Mouse (Mus musculus) skeletal muscle tissue, adult 2 months (tissue): ENCODE results near the gene Omt2a.
"Not testable (repeated sequence)": the region's sequence is repeated elsewhere in the genome, so short reads cannot be mapped to it uniquely, and the experiment has no call there.

ENCODE experiments used
- DNase-seq: peaks from one replicate; pipeline ENCODE4 v3.0.0-alpha.2; 2012; ENCODE audit warnings: low read depth, low spot score

Omt2a gene

DNA sequence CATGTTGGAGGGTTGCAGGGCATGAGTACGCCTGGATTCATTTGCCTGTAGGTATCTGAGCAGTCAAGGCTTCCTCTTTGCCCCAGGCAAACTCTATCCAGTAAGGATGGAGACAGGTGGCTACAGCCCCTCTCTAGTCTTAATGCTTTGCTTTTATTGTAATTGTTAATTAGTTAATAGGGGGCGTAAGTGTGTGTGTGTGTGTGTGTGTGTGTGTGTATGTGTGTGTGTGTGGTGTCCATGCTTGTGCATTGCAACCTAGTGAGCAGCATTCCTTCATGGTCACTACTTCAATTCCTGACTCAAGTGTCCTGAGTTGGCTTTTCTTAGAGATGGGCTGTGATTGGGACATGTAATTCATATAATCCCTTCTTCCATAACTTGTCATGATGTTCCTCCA, at the start of gene Omt2a:
Omt2a (minus strand) TSS at position 101 of the 400 bp plus-strand sequence.
- DNase-seq = no peak

DNA sequence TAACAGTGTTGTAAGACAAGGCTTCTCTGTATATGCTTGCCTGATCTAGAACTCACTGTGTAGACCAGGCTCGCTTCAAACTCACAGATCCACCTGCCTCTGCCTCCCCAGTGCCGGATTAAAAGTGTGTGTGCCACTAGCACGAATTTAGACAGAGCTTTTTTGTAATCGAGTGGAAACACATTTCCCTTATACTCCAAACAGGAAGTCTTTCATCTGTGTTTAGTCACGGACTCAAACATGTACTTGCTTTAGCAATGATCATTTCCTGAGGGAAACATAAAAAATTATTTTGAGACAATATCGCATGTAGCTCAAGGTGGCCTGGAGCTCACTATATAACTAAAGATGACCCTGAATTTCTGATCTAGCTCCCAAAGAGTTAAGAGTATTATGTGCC, 48.8 kb upstream of the Omt2a start:
- DNase-seq = no peak

DNA sequence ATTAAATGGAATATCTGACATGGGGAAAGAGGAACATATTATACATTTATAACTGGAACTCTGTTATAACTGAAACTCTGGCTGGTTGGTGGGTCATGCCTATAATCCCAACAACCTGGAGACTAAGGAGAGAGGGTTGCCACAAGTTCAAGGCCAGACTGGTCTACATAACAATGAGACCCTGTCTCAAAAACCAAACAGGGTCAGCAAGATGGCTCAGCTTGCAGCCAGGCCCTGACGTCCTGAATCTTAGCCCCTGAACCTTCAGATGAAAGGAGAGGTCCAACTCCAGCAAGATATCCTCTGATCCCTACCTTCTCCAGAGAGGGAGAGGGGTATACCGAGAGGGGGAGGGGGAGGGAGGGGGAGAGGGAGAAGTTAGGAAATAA, 45.9 kb upstream of the Omt2a start:
- no peak for DNase-seq

DNA sequence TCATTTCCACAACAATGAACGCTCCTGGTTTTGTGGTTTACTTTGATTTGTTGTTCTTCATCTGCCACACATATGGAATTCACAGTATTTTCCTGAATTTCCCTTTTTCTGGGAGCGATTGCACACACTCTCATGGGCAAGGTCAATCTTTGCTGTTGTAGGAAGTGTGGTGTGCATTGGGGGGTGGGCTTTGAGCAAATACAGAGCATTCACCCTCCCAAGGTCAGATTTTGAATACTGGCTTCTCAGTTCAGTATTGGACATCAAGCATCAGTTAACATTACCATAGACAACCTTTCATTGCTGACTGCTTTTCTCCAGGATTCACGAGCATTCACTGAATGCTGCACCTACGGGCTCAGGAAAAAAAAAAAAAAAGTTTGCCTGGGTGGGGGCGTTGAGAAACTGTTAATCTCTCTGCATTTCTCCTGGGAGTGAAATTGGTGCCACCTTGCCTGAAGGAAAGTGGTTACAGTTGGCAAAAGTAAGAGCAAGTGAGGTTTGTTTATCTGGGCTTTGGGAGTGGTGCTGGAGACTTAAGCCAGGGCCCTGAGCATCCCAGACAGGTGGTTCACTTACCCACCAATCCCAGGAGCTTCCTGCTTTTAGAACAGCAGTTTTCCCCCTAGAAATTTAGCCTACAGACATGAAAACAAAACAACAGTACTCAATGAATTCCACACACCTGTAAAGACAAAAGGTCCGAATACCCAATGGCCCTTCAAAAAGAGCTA, 45.3 kb upstream of the Omt2a start:
- DNase-seq = no peak

DNA sequence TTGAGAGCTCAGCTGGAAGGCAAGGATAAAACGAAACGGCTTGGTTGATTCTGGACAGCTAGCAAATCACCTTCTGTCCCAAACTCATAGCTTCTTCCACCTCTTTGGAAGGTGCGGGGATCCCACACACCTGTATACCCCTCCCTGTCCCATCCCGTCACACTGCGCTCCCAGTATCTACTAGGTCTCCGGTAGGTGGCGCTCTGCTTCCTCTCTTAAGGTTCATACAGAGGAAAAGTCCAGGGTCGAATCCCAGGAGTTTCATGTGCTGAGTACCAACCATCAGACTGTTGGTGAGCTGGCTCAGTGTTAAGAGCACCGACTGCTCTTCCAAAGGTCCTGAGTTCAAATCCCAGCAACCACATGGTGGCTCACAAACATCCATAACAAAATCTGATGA, 43.5 kb upstream of the Omt2a start:
- peak; percentile 21 for DNase-seq

DNA sequence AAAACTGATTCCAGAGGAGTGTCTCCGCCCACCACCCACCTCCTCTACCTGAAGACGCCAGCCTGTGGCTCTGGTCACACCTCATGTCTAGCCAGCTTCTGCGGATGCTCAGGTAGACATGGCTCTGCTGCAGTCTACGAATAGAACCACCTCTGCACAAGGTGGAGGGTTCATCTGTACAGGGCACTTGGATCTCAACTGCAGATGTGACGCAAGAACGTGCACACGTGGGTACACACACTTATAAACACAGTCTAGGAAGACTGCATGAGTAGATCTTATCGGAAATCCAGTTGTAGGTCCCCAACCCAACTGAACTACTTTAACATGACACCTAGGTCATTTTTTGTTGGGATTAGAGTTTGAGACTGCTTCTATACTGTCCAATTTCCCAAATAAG, 41.0 kb upstream of the Omt2a start, which contains the start of gene Gsta2:
Gsta2 (minus strand) TSS at position 178 of the 400 bp plus-strand sequence.
- DNase-seq = no peak

DNA sequence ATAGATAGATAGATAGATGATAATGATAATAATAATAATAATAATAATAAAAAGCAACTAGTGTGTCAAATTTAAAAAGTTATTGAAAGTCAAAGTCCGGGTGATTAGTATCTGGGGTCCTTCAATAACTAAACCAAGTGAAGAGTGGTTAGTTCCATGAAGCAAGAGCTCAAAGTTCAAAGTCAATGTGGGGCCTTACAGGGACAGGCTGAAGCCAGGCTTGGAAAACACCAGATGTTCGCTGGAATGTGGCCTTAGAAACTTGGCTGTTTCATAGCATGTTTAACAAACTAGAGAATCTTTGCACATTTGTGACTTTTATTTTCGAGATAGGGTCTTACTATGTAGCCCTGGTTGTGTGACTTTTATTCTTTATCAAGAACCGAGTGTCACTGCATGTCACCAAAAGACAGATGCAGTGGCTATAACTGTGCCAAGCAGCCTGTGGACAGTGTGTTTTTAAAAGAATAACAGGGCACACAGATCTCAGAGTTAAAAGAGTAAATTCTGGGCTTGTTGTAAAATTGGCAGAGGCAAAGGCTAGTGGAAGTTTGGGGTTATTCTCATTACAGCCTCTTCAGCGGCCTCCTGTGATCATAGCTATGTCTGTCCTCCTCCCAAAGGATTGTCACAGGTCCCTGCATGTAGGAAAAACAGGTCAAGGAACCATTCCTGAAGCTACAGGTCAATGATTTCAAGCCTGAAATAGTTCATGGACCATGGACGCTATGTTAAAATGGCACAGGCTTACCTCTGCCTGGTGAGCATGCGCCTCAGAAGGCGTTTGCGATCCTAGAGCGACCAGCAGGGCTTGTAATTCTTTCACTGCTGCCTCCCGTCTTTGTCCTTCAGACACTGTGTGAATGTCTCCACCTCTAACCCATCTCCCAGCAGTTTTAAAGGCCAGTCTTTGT, 40.3 kb upstream of the Omt2a start:
- no peak for DNase-seq

DNA sequence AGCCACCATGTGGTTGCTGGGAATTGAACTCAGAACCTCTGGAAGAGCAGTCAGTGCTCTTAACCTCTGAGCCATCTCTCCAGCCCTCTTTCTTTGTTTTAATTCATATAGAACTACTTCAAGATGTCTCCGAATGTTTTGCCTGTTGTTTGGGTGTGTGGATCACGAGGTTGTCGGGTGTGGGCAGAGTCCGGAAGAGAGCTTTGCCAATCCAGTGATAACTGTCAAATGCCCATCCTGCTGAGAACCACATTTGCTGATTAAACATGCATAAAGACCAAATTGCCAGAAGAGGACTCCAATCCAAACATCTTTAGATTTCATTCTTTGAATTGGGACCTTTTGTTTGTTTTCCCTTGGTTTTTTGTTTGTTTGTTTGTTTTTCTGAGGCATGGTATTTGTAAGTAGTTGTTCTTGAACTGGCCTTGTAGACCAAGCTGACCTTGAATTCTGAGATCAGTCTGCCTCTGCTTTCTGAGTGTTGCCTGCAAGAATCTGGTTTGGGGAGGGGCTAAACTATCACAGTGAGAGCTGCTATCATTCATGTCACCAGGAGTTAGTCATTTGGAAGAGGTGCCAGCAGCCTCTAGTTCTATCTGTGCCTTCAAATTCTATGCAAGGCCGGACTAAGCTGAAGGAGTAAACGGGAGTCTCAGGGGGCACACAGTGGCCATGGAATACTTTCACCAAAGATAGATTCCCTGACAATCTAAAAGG, 37.1 kb upstream of the Omt2a start:
- no peak for DNase-seq

DNA sequence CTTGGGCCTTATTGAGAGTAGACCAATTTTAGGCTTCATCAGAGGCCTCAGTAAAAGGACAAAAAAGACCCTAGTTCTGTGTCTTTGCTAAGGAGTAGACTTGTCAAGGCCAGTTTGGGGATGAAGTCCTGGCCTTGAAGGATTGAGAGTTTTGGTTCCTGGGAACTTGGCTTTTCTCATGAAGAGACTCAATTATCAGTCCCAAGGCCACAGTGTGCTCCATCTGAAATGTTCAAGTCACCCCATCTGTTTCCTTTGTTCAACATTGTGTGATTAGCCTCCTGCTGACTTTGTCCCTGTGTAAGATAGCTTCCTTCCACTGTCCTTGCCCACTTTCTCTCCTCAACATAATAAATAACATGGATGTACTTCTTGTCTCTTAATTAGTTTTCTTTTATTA, 35.4 kb upstream of the Omt2a start:
- not testable (repeated sequence) for DNase-seq

DNA sequence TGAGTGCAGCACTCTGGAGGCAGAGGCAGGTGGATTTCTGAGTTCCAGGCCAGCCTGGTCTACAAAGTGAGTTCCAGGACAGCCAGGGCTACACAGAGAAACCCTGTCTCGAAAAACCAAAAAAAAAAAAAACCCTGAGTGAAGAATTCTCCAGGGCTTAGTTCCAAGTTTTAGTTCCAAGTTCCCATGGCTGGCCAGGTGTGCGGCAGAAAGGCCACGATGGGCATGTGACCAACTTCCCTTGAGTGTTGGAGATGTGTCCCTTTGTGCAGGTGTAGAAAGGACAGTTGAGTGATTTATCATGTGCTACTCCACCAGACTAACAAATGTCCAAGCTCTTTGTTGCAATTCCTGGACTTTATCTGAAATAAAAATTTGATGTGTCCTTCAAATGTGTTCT, 34.5 kb upstream of the Omt2a start:
- DNase-seq = not testable (repeated sequence)

DNA sequence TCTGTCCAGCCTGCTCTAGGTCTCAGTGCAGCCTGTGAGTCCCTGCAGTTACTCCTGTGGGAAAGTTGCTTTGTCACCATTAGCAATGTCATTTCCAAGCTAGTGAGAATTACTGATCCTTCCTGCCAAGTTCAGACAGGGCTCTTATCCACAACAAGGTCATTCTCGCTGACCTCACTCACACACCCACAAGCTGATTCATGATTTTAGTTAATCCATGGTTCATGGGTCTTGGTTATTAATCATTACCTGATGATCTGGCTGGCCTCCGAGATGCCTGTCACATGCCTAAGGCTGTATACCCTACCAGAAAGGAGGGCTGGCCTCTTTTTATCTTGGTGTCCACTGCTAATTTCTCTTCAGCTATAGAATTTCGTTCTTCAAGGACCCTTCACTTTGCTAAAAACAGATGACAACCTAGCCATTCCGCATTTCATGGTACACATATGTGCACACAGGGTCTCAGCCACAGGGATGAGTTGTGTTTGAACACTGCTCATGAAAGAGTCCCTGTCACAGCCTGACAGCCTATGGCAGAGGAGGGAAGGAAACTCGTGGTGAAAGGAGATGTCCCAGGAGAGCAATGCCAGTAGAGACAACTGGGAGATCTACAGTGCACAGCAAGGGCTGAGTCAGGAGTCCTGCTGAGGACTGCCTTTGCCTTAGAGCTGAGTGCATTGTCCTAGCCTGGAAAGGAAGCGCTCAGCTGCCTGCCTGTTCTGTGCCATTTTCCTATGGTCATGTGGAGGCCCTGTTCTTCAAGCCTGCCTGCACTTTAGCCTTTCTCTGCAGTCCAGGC, 33.8 kb upstream of the Omt2a start:
- peak; percentile 14 for DNase-seq

DNA sequence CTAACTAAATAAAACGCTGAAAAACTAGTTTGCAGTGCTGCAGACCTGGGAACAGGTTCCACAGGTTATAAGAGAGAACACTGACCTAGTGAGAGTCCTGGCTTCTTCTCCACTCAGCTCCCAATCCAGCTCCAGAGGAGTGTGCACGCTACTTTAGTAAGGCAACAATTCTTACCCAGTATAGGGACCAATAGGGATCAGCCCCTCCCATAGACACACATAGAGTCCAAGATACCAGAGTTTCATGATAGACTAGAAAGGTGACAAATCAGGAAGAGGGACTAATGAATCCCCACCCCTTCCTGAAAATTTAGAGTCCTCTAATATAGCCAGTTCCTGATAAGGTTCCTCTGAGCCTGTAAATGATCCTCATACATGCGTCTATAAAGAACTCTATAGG, 32.4 kb upstream of the Omt2a start:
- DNase-seq = no peak

DNA sequence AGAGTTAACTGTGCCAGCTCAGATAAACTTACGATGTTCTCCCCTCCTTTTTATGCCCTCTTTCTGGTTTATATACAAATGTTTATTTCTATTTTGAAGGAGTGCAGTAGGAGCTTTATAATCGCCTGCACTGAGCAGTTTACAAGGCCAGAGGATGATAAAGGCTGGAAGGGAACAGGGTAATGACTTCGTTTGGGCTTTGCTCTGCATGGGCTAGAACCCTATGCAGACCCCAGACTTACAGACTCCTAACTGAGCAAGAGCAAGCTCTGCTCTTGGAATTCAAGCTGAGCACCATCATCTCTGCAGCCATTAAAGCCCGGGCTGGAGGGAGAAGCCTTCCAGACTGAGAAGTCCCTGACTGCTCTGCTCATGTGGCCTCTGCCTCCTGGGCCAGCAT, 30.6 kb upstream of the Omt2a start:
- DNase-seq = not testable (repeated sequence)

DNA sequence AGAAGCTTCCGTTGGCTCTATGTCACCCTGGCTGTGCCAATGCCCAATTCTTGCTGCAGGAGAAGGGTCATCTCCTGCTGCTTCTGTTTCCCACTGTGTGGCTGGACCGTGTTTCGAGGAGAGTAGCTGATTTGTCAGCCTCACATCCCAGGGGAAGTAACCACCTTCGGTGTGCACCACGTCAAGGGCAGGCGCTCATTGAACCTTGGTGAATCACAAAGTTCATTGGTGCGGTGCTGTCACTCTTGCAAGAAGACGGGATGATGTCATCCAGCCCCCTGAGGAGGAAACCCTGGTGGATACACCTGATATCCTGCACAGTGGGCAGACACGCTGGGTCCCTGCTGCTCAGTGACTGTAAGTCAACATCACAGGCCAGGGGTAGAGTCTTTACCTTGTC, 28.5 kb upstream of the Omt2a start:
- not testable (repeated sequence) for DNase-seq

DNA sequence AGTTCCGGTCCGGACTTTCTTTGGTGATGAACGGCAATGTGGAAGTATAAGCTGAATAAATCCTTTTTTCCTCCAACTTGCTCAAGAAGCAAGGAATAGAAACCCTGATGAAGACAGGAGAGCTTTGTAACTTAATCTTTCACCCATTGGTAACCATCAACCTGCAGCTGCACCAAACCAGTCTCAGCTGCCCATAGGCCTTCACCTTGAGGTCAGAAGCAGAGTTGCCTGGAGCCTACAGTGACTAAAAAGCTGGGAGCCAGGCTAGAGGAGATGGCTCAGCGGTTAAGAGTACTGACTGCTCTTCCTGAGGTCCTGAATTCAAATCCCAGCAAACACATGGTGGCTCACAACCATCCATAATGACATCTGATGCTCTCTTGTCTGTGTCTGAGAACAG, 27.9 kb upstream of the Omt2a start:
- not testable (repeated sequence) for DNase-seq

DNA sequence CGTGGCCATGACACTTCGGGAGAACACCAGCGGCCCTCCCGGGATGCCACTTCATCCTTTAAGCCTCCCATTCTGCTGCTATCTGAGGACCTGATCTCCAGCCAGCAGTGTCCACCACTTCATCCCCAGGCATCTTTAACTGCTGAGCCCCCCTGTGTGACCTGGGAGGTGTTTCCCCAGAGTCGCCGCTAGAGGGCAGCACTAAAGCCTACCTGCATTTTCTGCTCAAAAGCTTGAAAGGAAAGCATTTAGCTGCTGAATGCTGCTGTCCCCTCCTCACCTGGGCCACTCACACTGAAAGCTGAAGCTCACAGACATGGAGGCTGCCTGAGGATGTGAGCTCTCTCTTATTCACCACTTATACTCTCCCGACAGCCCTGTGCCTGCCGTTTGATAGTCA, 25.7 kb upstream of the Omt2a start:
- DNase-seq = not testable (repeated sequence)

DNA sequence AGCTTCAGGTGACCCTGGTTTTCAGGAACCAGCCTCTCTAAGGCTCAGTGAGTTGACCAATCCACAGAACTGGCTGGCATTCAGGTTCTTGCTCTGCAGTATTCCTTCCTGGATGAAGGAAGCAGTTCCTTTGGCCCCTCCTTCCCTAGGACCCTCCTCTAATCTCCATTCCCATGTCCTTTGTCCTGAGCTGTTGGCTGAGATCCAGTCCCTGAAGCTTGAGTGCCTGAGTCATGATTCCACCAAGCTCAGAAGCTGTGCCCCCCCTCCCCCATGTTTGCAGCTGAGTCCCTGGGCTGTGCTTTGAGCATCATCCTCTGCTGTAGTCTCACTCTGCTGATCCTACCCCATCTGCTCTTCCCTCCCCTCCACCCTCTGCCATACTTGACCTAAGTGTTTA, 22.5 kb upstream of the Omt2a start:
- DNase-seq = not testable (repeated sequence)

DNA sequence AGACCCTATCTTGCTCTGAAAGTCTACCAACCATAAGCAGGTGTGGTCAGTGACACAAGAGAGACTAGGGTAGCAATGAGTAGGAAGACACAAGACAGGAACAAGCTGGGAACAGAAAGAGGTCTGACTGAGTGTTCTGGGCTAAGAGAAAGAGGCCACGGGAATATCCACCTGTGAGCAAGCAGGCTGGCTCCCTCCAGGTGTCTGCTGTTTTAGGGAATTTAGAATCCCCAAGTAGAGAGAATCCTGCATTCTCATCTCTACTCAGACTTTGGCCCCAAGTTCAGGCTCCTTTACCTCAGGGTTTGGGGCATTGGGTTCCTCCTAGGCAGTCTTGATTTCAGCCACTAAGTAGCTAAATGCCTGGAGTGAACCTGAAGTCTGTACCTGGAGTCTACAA, 12.7 kb upstream of the Omt2a start, which contains the start of gene Omt2b:
Omt2b (plus strand) TSS at position 301 of the 400 bp plus-strand sequence.
- DNase-seq = not testable (repeated sequence)

DNA sequence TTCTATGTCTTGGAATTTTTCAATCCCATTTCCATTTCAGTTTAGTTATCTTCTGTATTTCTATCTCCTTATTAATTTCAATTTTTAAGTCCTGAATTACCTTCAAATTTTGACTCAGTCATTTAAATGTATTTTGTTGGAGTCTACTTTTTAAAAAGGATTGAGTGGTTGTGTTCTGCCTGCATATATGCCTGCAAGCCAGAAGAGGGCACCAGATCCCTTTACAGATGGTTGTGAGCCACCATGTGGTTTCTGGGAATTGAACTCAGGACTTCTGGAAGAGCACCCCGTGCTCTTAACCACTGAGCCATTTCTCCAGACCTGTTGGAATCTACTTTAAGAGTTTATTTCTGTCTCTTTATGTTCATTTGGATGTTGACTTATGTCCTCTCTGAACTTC, 4.9 kb upstream of the Omt2a start:
- no peak for DNase-seq

DNA sequence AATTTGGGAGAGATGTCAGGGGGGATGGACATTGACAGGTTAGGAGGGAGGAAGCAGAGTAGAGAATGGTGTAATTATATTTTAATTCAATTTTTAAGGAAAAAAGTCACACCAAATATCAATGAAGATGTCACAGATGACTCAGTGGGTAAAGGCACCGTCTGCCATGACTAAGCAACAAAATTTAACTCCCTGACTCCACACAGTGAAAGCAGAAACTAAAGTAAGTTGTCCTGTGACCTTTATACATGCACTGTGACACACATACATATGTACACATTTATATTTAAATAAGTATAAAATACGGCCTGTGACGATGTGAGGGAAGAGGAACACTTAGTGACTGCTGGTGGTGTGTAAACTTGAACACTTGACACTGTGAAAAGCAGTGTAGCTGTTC, 6.5 kb downstream of the Omt2a start:
- not testable (repeated sequence) for DNase-seq

DNA sequence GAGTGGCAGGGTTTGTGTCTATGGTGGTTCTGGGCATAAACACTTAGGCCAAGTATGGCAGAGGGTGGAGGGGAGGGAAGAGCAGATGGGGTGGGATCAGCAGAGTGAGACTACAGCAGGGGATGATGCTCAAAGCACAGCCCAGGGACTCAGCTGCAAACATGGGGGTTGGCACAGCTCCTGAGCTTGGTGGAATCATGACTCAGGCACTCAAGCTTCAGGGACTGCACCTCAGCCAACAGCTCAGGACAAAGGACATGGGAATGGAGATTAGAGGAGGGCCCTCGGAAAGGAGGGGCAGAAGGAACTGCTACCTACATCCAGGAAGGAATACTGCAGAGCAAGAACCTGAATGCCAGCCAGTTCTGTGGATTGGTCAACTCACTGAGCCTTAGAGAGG, 15.5 kb downstream of the Omt2a start:
- not testable (repeated sequence) for DNase-seq
